In the genomic region with DNA sequence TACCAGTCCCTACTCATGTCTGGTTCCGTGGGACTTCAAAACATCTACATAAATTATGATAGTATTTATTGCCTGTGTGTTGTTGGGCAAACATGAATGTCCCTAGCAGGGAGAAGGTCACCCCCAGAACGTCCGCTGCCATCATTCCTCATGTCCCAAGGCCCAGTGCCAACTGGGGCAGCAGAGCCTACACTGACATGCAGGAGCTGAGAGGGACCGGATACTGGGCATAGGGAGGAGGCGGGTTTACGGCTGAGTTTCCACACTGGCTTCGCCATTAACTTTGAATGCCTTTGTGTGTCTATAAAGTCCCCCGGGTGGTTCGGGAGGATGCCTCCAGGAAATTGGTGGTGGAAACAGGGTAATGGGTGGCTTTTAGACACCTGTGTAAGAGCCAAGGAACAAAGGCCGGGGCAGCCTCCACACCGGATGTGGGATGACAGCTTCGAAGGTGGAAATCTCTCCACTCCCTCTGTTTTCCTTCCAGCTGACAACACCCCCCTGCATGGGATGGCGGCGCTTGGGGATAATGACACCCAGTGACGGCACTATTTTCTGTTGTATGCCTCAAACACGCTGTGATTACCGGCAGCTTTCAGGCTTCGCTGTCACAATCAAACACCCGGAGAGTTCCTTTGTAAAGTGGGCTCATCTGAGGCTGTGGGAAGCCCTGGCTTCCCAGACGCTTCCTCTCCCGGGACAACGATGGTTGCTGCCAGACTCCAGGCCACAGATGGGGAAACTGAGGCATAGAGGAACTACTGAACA, we compare ENCODE assay signal across 10 mouse cellular contexts. TPM values are rescaled to one million over a fixed set of nuclear protein-coding genes. Genes with fewer than 3 reads are reported as not detected.
A peak's percentile ranks its signal among the peaks of the same experiment; 100 is the strongest.
DNase-seq lines count a peak whose midpoint lies in the region; ATAC-seq lines count a peak whose summit lies in the region.
"Had no signal": no experiment of that assay in that cellular context is flagged by ENCODE, and none has a peak within 500 bp of the region (broad histone marks: within the 10 kb centered on the region; RNA-seq: fewer than 3 reads in every experiment).

No protein-coding gene starts in this region.

- DNase-seq in forebrain, embryonic 10.5 days (ENCODE audit: extremely low spot score, low spot score), result no peak
- no peak for DNase-seq in forebrain, embryonic 11.5 days (ENCODE audit: low spot score)
- peak; percentile 74 for DNase-seq in ZHBTc4 (ENCODE audit: low read depth, low spot score)
- peak; percentile 41 to 59 for DNase-seq in kidney, postnatal 4 days
- DNase-seq in testis, postnatal 10 days (ENCODE audit: low spot score), result no peak
- DNase-seq in right cerebral cortex, postnatal 14 days, result no peak
- DNase-seq in gastrocnemius, postnatal 4 days (ENCODE audit: low spot score in 2 of 2), result no peak
- DNase-seq: spleen, adult 18-20 months had no signal

- no peak overlapping the region for H3K9ac ChIP-seq in forebrain, embryonic 11.5 days (ENCODE audit: low read length)
- peak overlapping the region; percentile 12 for H3K9ac ChIP-seq in forebrain, embryonic 16.5 days (replicated peaks; ENCODE audit: low read depth, low read length)
- H3K9ac ChIP-seq: hindbrain, embryonic 15.5 days had no signal

- no peaks in the 10 kb centered on the region for H3K9me3 ChIP-seq in forebrain, embryonic 10.5 days
- no peaks in the 10 kb centered on the region for H3K9me3 ChIP-seq in forebrain, embryonic 11.5 days (ENCODE audit: control insufficient read depth, low read length)
- H3K9me3 ChIP-seq in forebrain, embryonic 16.5 days (ENCODE audit: control insufficient read depth, low read length), result no peaks in the 10 kb centered on the region
- H3K9me3 ChIP-seq: hindbrain, embryonic 15.5 days had no signal

- H3K4me2 ChIP-seq in forebrain, embryonic 11.5 days (ENCODE audit: low read depth, low read length, severe bottlenecking), result no peak overlapping the region
- no peak overlapping the region for H3K4me2 ChIP-seq in forebrain, embryonic 16.5 days (ENCODE audit: low read length)
- H3K4me2 ChIP-seq: hindbrain, embryonic 15.5 days had no signal

- no peak for ATAC-seq in forebrain, embryonic 11.5 days (replicated peaks; ENCODE audit: low FRiP score)
- no peak for ATAC-seq in forebrain, embryonic 16.5 days

- peak overlapping the region; percentile 22 for H3K27ac ChIP-seq in forebrain, embryonic 10.5 days
- H3K27ac ChIP-seq in forebrain, embryonic 11.5 days (ENCODE audit: low read depth, low read length), result no peak overlapping the region
- peak overlapping the region; percentile 62 for H3K27ac ChIP-seq in forebrain, embryonic 16.5 days (ENCODE audit: low read length)
- H3K27ac ChIP-seq: hindbrain, embryonic 15.5 days had no signal

- peaks cover 65% of the 10 kb centered on the region for H3K4me1 ChIP-seq in forebrain, embryonic 10.5 days
- H3K4me1 ChIP-seq in forebrain, embryonic 11.5 days (replicated peaks; ENCODE audit: control insufficient read depth, insufficient read depth, low read length), result peaks cover 9% of the 10 kb centered on the region; the same call in 1 of the 2 replicates
- peaks cover 53% of the 10 kb centered on the region for H3K4me1 ChIP-seq in forebrain, embryonic 16.5 days (replicated peaks; ENCODE audit: control insufficient read depth, insufficient read depth, low read length)

- 61% methylated on average over 22 of the region's 22 CpGs for WGBS in forebrain, embryonic 10.5 days
- 60% methylated on average over 22 of the region's 22 CpGs for WGBS in forebrain, embryonic 11.5 days
- WGBS in forebrain, embryonic 16.5 days, result 25% methylated on average over 22 of the region's 22 CpGs

- H3K4me3 ChIP-seq in forebrain, embryonic 10.5 days, result no peak overlapping the region
- no peak overlapping the region for H3K4me3 ChIP-seq in forebrain, embryonic 11.5 days (ENCODE audit: low read depth, low read length)
- no peak overlapping the region for H3K4me3 ChIP-seq in forebrain, embryonic 16.5 days (replicated peaks; ENCODE audit: low read length)
- H3K4me3 ChIP-seq: hindbrain, embryonic 15.5 days had no signal

- no peaks in the 10 kb centered on the region for H3K36me3 ChIP-seq in forebrain, embryonic 10.5 days (replicated peaks)
- no peaks in the 10 kb centered on the region for H3K36me3 ChIP-seq in forebrain, embryonic 11.5 days (ENCODE audit: control insufficient read depth, insufficient read depth, low read length)
- no peaks in the 10 kb centered on the region for H3K36me3 ChIP-seq in forebrain, embryonic 16.5 days (ENCODE audit: control insufficient read depth, insufficient read depth)
- H3K36me3 ChIP-seq: hindbrain, embryonic 15.5 days had no signal

- H3K27me3 ChIP-seq in forebrain, embryonic 10.5 days (ENCODE audit: poor library complexity, severe bottlenecking), result peaks cover 52% of the 10 kb centered on the region
- no peaks in the 10 kb centered on the region for H3K27me3 ChIP-seq in forebrain, embryonic 11.5 days (ENCODE audit: control insufficient read depth, insufficient read depth, low read length)
- H3K27me3 ChIP-seq in forebrain, embryonic 16.5 days (replicated peaks; ENCODE audit: control insufficient read depth, insufficient read depth, low read length), result no peaks in the 10 kb centered on the region
- H3K27me3 ChIP-seq: hindbrain, embryonic 15.5 days had no signal

RNA-seq across cellular contexts. Expression of gene Igsf21, which starts 26.1 kb away (rescaled TPM):
- 3.8 and 4.6 TPM in 2 replicates for polyA plus RNA-seq in forebrain, embryonic 10.5 days (2016; fragmentation: Nextera tagmentation; extraction: Ambion mirVana)
- polyA plus RNA-seq in forebrain, embryonic 11.5 days (2014; fragmentation: Nextera tagmentation; extraction: Ambion mirVana), result 12.7 and 13.3 TPM in 2 replicates
- 46.8 and 50.9 TPM in 2 replicates for polyA plus RNA-seq in forebrain, embryonic 16.5 days (2015; fragmentation: Nextera tagmentation; extraction: Ambion mirVana)
- under 1 TPM in 1 of 2 experiments, not detected in 1; 0.18 TPM for total RNA-seq in gastrocnemius, postnatal 4 days (2021)

Comparison
In these comparisons a context has a peak if more than half of its experiments do, and no peak if none do; other contexts are left out.
1. DNase-seq: peak in ZHBTc4 (single experiment) and kidney, postnatal 4 days (2 of 2); none in forebrain, embryonic 10.5 days (single experiment), forebrain, embryonic 11.5 days (single experiment), testis, postnatal 10 days (single experiment), right cerebral cortex, postnatal 14 days (single experiment) and gastrocnemius, postnatal 4 days (0 of 2).